Mouse (Mus musculus): ENCODE measurements around the gene Hmgcs2. TPM values are rescaled to one million over a fixed set of nuclear protein-coding genes. Genes with fewer than 3 reads are reported as not detected.

Hmgcs2 gene
- polyA plus RNA-seq, 1 experiment from 2014 or later, result 8.7 TPM

- no peak overlapping the region for H3K9ac ChIP-seq
- ATAC-seq (replicated peaks; ENCODE audit: insufficient number of reproducible peaks, insufficient read depth, low FRiP score, low read depth), result no peak
- H3K4me2 ChIP-seq, result no peak overlapping the region
- no peak overlapping the region for H3K27ac ChIP-seq
- no peaks in the 10 kb centered on the region for H3K4me1 ChIP-seq (replicated peaks)
- no peaks in the 10 kb centered on the region for H3K27me3 ChIP-seq
- H3K9me3 ChIP-seq (replicated peaks), result no peaks in the 10 kb centered on the region
- no peaks in the 10 kb centered on the region for H3K36me3 ChIP-seq
- WGBS, result 75% methylated on average over 2 of the region's 3 CpGs
- H3K4me3 ChIP-seq, result no peak overlapping the region
These were observed 26.2 kb upstream of the Hmgcs2 start for GRCm38 (mm10) chr3:98254059-98254458.

GRCm38 (mm10) chr3:98254656-98255583, 25.3 kb upstream of the Hmgcs2 start:
- Histone ChIP-seq H3K4me1 (replicated peaks) (no peaks in the 10 kb centered on the region), H3K4me2 (no peak overlapping the region)

GRCm38 (mm10) chr3:98258723-98259122, 21.5 kb upstream of the Hmgcs2 start:
- no peak for ATAC-seq (replicated peaks; ENCODE audit: insufficient number of reproducible peaks, insufficient read depth, low FRiP score, low read depth)
- Histone ChIP-seq H3K4me3 (no peak overlapping the region), H3K36me3 (no peaks in the 10 kb centered on the region), H3K9ac (no peak overlapping the region), H3K27ac (no peak overlapping the region), H3K4me1 (replicated peaks) (no peaks in the 10 kb centered on the region), H3K4me2 (no peak overlapping the region), H3K27me3 (no peaks in the 10 kb centered on the region), H3K9me3 (replicated peaks) (no peaks in the 10 kb centered on the region)
- 83% methylated on average over 4 of the region's 4 CpGs for WGBS

More at GRCm38 (mm10) chr3:98254656-98255583, 25.3 kb upstream of the Hmgcs2 start:
- Histone ChIP-seq H3K27ac (no peak overlapping the region), H3K4me3 (no peak overlapping the region), H3K36me3 (no peaks in the 10 kb centered on the region), H3K9me3 (replicated peaks) (no peaks in the 10 kb centered on the region), H3K9ac (no peak overlapping the region), H3K27me3 (no peaks in the 10 kb centered on the region)
- no peak for ATAC-seq (replicated peaks; ENCODE audit: insufficient number of reproducible peaks, insufficient read depth, low FRiP score, low read depth)
- WGBS, result 81% methylated on average over 8 of the region's 8 CpGs

- ATAC-seq (replicated peaks; ENCODE audit: insufficient number of reproducible peaks, insufficient read depth, low FRiP score, low read depth), result no peak
- H3K9me3 ChIP-seq (replicated peaks), result no peaks in the 10 kb centered on the region
- no peak overlapping the region for H3K9ac ChIP-seq
- H3K4me1 ChIP-seq (replicated peaks), result no peaks in the 10 kb centered on the region
- H3K27me3 ChIP-seq, result no peaks in the 10 kb centered on the region
- no peak overlapping the region for H3K4me3 ChIP-seq
- H3K4me2 ChIP-seq, result no peak overlapping the region
- no peak overlapping the region for H3K27ac ChIP-seq
- no peaks in the 10 kb centered on the region for H3K36me3 ChIP-seq
- WGBS, result 80% methylated on average over 5 of the region's 5 CpGs
These were observed 20.9 kb upstream of the Hmgcs2 start for GRCm38 (mm10) chr3:98259271-98259751.

- 70% methylated on average over 3 of the region's 3 CpGs for WGBS
- no peak for ATAC-seq (replicated peaks; ENCODE audit: insufficient number of reproducible peaks, insufficient read depth, low FRiP score, low read depth)
- H3K9me3 ChIP-seq (replicated peaks), result no peaks in the 10 kb centered on the region
- no peak overlapping the region for H3K4me2 ChIP-seq
- H3K27ac ChIP-seq, result no peak overlapping the region
- H3K4me3 ChIP-seq, result no peak overlapping the region
- H3K36me3 ChIP-seq, result no peaks in the 10 kb centered on the region
- H3K9ac ChIP-seq, result no peak overlapping the region
- H3K4me1 ChIP-seq (replicated peaks), result no peaks in the 10 kb centered on the region; the same call in 1 of the 2 replicates
- H3K27me3 ChIP-seq, result no peaks in the 10 kb centered on the region
These were observed 19.7 kb upstream of the Hmgcs2 start for GRCm38 (mm10) chr3:98260534-98260933.

GRCm38 (mm10) chr3:98261415-98261814, 18.8 kb upstream of the Hmgcs2 start:
- Histone ChIP-seq H3K4me3 (no peak overlapping the region), H3K4me1 (replicated peaks) (no peaks in the 10 kb centered on the region; the same call in 1 of the 2 replicates), H3K9ac (no peak overlapping the region), H3K27ac (no peak overlapping the region), H3K9me3 (replicated peaks) (no peaks in the 10 kb centered on the region), H3K4me2 (no peak overlapping the region), H3K36me3 (no peaks in the 10 kb centered on the region), H3K27me3 (no peaks in the 10 kb centered on the region)
- no peak for ATAC-seq (replicated peaks; ENCODE audit: insufficient number of reproducible peaks, insufficient read depth, low FRiP score, low read depth)
- WGBS, result 80% methylated on average over 4 of the region's 4 CpGs

- no peaks in the 10 kb centered on the region for H3K9me3 ChIP-seq (replicated peaks)
- H3K27me3 ChIP-seq, result no peaks in the 10 kb centered on the region
- H3K4me3 ChIP-seq, result no peak overlapping the region
- H3K36me3 ChIP-seq, result no peaks in the 10 kb centered on the region
- H3K9ac ChIP-seq, result no peak overlapping the region
- H3K27ac ChIP-seq, result no peak overlapping the region
- 97% methylated on average over 2 of the region's 2 CpGs for WGBS
- H3K4me2 ChIP-seq, result no peak overlapping the region
- ATAC-seq (replicated peaks; ENCODE audit: insufficient number of reproducible peaks, insufficient read depth, low FRiP score, low read depth), result no peak
- H3K4me1 ChIP-seq (replicated peaks), result peaks cover 7% of the 10 kb centered on the region
These were observed 18.1 kb upstream of the Hmgcs2 start for GRCm38 (mm10) chr3:98262133-98262532.

GRCm38 (mm10) chr3:98267249-98267651, 13.0 kb upstream of the Hmgcs2 start:
- Histone ChIP-seq H3K36me3 (no peaks in the 10 kb centered on the region), H3K27ac (peak overlapping the region; percentile 50; the same call in 1 of the 2 replicates), H3K27me3 (no peaks in the 10 kb centered on the region), H3K4me3 (no peak overlapping the region), H3K4me1 (replicated peaks) (peaks cover 14% of the 10 kb centered on the region), H3K4me2 (peak overlapping the region; percentile 8; the same call in 1 of the 2 replicates), H3K9me3 (replicated peaks) (no peaks in the 10 kb centered on the region), H3K9ac (no peak overlapping the region)
- 11% methylated on average over 6 of the region's 6 CpGs for WGBS
- ATAC-seq (replicated peaks; ENCODE audit: insufficient number of reproducible peaks, insufficient read depth, low FRiP score, low read depth), result peak; percentile 67; the same call in 1 of the 2 replicates

GRCm38 (mm10) chr3:98273623-98274398, 6.4 kb upstream of the Hmgcs2 start:
- Histone ChIP-seq H3K4me1 (replicated peaks) (peaks cover 4% of the 10 kb centered on the region; the same call in 1 of the 2 replicates), H3K9ac (no peak overlapping the region), H3K9me3 (replicated peaks) (no peaks in the 10 kb centered on the region), H3K36me3 (no peaks in the 10 kb centered on the region), H3K27me3 (no peaks in the 10 kb centered on the region), H3K4me3 (no peak overlapping the region), H3K27ac (no peak overlapping the region), H3K4me2 (no peak overlapping the region)
- no peak for ATAC-seq (replicated peaks; ENCODE audit: insufficient number of reproducible peaks, insufficient read depth, low FRiP score, low read depth)
- WGBS, result 60% methylated on average over 11 of the region's 11 CpGs

- H3K4me2 ChIP-seq, result no peak overlapping the region
- WGBS, result 15% methylated on average over 4 of the region's 4 CpGs
- no peaks in the 10 kb centered on the region for H3K27me3 ChIP-seq
- H3K27ac ChIP-seq, result 0 out of 2 replicates have a peak overlapping the region, but pooled peaks have one; percentile 27
- no peak overlapping the region for H3K9ac ChIP-seq
- peaks cover 20% of the 10 kb centered on the region for H3K4me1 ChIP-seq (replicated peaks)
- H3K4me3 ChIP-seq, result no peak overlapping the region
- H3K36me3 ChIP-seq, result no peaks in the 10 kb centered on the region
- no peak for ATAC-seq (replicated peaks; ENCODE audit: insufficient number of reproducible peaks, insufficient read depth, low FRiP score, low read depth)
- no peaks in the 10 kb centered on the region for H3K9me3 ChIP-seq (replicated peaks)
These were observed 553 bp upstream of the Hmgcs2 start for GRCm38 (mm10) chr3:98279682-98280081.
